Mouse (Mus musculus) kidney, adult 8-10 months (tissue): ENCODE measurements around the gene Pcp4l1.

ENCODE experiments used
- DNase-seq, 2 experiments: peaks; one replicate each; pipeline ENCODE4 v3.0.0; 2022

Pcp4l1 gene

DNA sequence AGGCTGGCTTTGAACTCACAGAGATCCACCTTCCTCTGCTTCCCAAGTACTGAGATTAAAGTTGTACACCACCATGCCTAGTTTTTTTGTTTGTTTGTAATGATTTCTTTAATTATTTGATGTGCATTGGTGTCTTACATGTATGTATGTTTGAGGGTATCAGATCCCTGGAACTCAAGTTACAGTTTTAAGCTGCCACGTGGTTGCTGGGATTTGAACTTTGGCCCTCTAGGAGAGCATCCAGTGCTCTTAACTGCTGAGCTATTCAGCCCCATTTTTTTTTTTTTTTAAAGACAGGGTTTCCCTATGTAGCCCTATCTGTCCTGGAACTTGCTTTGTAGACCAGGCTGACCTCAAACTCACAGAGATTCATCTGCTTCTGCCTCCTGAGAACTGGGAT is 65.1 kb downstream of the Pcp4l1 start:
- peak; percentile 43 to 63 for DNase-seq

DNA sequence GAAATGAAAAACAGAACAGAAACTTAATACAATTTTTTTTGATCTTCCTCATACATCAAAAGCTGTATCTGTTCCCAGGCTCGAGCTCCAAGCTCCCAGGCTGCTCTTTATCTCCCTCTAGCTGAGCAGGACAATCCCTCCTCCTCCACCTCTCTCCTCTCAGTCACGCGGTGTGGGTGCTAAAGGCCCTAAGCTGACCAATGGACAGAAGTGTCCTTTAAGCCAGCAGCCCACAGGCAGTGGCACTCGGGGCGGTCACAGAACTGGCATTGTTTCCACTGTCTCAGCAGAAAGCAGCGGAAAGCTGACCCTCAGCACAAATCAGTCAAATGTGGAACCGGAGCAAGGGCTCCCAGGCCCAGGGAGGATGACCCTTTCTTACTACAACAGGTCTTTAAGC is 66.8 kb downstream of the Pcp4l1 start:
- DNase-seq = peak; percentile 87

DNA sequence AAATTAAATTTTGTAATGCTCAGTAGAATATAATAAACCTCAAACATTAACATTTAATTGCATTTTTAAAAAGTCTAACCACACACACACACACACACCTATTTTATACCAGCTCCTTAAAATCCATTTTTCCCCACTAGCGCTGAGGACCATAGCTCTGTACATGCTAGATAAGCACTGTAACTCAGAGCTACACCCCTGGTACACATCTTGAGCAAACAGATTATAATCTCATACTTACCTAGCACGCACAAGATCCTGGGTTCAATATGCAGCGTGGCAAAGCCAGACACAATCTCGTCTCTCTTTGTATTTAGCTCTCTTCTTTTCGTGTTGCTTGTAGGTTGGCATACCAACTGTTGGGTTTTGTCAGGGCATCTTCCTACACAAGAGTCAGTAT is 71.7 kb downstream of the Pcp4l1 start:
- no peak for DNase-seq
